Mouse (Mus musculus) activated CD4-positive, CD25-positive, alpha-beta regulatory T cell, adult 4 months (primary cell): ENCODE measurements around the gene Dars2. TPM values are rescaled to one million over a fixed set of nuclear protein-coding genes. Genes with fewer than 3 reads are reported as not detected.
"Not testable (repeated sequence)": the region's sequence is repeated elsewhere in the genome, so short reads cannot be mapped to it uniquely, and the experiment has no call there.

Source experiments
- ATAC-seq: one replicate; pipeline ENCODE4 v1.8.0; 2017
- polyA plus RNA-seq, 2 experiments: library from polyadenylated mRNA; unstranded; fragments of 100-300 nt; shearing (Covaris generic); gene quantifications; one replicate each; pipeline ENCODE4 v1.2.1; 2017

Dars2 gene
- polyA plus RNA-seq, 2 experiments from 2014 or later, result 17.3 to 22.9 TPM

- ATAC-seq, result peak; percentile 17
Measured at GRCm38 (mm10) chr1:161035281-161035785, 35.1 kb downstream of the Dars2 start.

- ATAC-seq, result peak; percentile 91
Measured at GRCm38 (mm10) chr1:161034435-161035280, 35.8 kb downstream of the Dars2 start, which contains the start of gene Zbtb37. TSS of gene Zbtb37 (minus strand) at chr1:161034849.

GRCm38 (mm10) chr1:161033856-161034434 is 36.5 kb downstream of the Dars2 start:
- ATAC-seq, result no peak

DNA sequence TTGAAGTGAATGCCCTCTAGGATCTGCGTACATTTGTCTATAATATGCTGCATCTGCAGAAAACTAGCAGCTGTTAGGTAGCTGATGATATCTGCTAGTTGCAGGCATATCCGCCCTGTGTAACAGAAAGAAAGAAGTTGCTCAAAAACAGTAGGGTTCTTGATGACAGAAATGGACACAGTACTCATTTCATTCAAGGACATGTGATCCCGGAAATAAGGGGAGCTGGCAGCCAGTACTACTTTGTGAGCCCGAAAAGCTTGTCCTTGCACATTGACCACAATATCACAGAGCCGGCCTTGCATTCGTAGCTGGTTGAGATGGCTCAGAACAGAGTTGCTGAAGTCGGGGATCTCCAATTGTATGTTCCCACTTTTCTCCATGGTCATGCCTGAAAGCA is 38.1 kb downstream of the Dars2 start:
- ATAC-seq, result no peak

DNA sequence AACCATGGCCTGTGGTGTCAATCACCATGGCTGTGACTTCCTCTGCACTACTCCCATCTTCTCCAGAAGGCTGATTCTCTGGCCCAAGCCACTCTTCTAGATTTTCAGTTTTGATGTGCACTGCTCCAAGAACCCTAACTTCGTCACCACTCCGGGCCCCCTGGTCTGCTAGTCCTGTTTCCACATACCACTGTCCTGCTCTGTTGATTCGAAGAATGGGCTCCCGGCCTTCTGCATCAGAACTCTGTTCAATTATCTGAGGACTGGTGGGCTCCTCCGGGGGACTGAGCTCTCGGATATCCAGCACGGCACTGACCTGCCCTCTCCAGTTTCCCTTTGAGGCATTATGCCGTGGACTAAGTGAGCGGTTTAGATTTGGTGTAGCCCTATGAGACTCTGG is 38.6 kb downstream of the Dars2 start:
- no peak for ATAC-seq

GRCm38 (mm10) chr1:161030058-161030457 is 40.4 kb downstream of the Dars2 start:
- ATAC-seq, result no peak

GRCm38 (mm10) chr1:161028427-161028826 is 42.0 kb downstream of the Dars2 start:
- not testable (repeated sequence) for ATAC-seq

DNA sequence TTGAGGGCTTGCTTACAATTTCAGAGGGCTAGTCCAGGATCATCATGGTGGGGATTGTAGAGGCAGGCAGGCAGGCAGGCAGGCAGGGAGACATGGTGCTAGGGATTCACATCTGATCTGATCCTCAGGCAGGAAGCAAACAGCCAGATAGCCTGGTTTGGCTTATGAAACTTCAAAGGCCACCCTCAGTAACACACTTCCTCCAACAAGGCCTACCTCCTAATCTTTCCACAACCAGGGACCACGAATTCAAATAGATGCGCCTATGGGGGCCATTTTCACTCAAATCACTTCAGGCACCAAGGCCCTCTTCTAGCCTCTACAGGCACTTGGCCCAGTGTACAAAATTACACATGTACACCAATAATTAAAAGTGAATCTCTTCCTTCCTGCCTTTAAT is 43.3 kb downstream of the Dars2 start:
- ATAC-seq, result no peak

DNA sequence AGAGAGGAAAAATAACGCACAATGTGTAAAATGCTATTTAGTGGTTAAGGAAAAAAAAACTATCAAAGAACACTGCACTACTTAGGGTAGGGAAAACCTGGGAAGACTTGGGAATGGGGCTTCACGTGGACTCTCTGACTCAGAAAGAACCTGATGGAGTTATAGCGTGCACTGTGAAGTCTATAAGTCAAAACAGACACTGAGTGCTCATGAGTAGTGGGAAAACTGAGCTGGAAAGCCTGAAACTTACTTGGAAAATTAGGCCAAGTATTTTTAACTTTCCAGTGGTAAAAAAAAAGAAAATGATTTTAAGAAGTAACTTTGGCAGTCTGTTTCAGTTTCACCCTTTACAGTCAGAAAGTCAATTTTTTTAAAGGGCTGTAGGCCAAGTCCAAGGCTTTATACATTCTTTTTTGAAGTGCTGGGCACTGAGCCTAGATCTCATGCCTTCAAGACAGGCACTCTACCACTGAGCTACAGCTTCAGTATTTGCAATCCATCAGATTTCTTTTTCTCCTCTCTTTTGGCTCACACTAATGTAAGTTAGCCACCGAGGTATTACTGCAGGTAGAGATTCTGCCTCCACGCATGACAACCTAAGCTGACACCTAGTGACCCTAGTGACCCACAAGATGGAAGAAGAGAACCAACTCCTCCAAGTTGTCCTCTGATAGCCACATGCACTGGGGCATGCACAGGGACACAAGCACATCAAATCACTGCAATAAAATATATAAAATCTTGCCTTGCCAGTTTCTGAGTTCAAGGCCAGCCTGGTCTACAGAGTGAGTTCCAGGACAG is 44.8 kb downstream of the Dars2 start:
- ATAC-seq, result no peak

GRCm38 (mm10) chr1:161020051-161020450 is 50.4 kb downstream of the Dars2 start:
- ATAC-seq, result no peak

- no peak for ATAC-seq
Measured at GRCm38 (mm10) chr1:161016378-161016777, 54.1 kb downstream of the Dars2 start.

DNA sequence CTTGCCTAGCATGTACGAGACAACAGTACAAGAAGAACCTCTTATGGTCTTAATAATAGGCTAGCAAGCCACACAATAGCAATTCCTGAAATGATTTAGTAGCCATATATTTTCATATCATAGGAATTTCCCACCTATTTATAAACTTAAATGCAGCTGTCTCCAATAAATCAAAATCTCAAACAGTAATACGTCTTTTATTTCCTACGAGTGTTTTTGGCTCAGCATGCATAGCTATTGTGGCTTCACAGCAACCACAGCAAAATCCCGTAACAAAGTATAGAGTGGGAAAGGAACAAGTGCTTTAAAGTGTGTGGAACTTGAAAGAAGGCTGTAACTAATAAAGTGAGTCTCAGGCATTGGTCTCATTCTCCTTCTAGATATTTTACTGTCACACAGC is 60.0 kb downstream of the Dars2 start:
- no peak for ATAC-seq

DNA sequence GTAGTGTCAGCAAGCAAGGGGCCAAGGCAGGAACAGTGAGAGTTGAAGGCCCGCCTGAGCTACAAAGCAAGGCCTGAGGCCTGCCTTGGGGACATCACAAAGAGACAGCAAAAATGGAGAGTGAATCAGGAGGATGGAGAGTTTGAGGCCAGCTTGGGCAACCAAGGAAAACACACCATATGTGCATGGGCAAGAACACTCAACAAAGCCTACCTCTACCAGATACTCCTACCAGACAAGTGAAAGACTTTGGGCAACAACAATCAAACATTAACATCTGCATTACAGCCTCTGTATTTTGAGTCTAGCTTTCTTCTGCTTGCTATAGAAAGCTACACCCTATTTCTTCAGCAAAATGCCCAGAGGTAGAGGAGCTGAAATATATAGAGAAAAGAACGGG is 62.4 kb downstream of the Dars2 start:
- ATAC-seq, result no peak

DNA sequence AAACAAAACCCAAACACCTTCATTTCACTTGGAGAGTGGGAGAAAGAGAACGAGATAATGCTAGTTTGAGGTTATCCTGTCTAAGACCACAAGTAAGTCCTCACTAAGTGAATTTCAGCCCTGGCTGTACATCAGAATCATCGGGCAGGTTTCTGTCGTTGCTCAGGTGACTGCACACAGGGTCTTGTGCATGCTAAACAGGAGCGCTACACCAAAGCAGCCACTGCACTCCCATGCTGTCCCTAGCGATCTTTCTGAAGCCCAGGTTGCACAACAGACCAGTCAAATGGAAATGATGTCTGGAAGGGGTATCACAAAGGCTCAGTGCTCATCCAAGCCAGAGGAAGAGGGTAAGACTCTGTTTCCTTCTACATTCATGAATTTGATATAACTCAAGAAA is 64.0 kb downstream of the Dars2 start:
- no peak for ATAC-seq

DNA sequence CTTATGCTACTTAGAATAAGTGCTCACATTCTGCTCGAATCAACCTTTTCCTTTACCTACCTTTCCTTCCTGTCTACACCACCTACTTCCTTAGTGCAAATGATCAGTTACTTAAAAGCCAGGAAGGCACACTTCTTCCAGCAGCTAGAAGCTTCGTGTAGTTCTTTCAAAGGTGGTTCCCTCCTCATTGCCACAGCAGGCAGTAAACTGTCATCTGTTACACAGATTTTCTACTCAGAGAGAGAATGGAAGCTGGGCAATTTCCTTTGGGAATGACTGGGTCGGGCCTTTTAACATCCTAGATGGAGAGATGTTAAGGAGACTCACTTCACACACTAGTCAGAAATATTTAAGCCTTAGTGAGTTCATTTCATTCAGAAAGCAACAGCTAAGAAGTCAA is 64.9 kb downstream of the Dars2 start:
- no peak for ATAC-seq

DNA sequence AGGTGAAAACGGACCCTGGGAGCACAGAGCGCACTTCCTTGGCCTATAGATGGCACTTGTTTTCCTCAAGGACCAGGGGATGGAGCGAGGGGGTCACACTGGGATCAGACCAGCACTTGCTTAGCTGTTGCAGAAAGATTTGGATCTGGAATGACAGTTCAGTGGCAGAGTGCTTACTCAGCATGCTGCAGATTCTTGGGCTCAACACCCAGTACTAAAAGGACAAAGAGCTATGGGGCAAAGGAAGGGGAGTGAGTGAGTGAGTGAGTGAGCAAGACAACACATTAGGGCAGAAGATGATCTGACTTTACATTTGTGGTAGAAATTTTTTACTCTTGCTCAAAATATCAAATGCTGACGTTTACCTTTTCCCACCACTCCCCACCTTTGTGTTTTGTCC is 65.5 kb downstream of the Dars2 start:
- no peak for ATAC-seq

GRCm38 (mm10) chr1:160993851-160994250 is 76.6 kb downstream of the Dars2 start:
- no peak for ATAC-seq

Other genes starting within 250 kb of the Dars2 start
- gene Rc3h1, start 164.2 kb downstream of the Dars2 start, polyA plus RNA-seq, result 10 to 100 TPM; 12.8 to 14.9 TPM
- 10 to 100 TPM; 11.0 to 12.0 TPM for gene Serpinc1, start 92.1 kb downstream of the Dars2 start, polyA plus RNA-seq
- 1 to 10 TPM; 4.3 to 5.2 TPM for gene Zbtb37, start 35.8 kb downstream of the Dars2 start, polyA plus RNA-seq
- gene Cenpl, start 55 bp upstream of the Dars2 start, polyA plus RNA-seq, result 10 to 100 TPM; 28.4 to 29.3 TPM
- gene Klhl20, start 60.9 kb upstream of the Dars2 start, polyA plus RNA-seq, result 10 to 100 TPM; 24.4 to 33.5 TPM
- gene Ankrd45, start 72.0 kb upstream of the Dars2 start, polyA plus RNA-seq, result not detected
- gene Tex50, start 88.7 kb upstream of the Dars2 start, polyA plus RNA-seq, result under 1 TPM in 1 of 2 experiments, not detected in 1; 0.36 TPM
- 100 to 1,000 TPM; 287 to 330 TPM for gene Prdx6, start 180.6 kb upstream of the Dars2 start, polyA plus RNA-seq